Mouse (Mus musculus): ENCODE results near the gene Ttc37.

Gene Ttc37

GRCm38 (mm10) chr13:76098493-76099303, at the start of gene Ttc37, which contains the start of gene Arsk:
Gene Ttc37 (plus strand): TSS chr13:76098734.
Gene Arsk (minus strand): TSS chr13:76098660.
- DNase-seq, result peak; percentile 92

- DNase-seq, result peak; percentile 52
These were observed 42.9 kb upstream of the Ttc37 start for GRCm38 (mm10) chr13:76055391-76056232.

GRCm38 (mm10) chr13:76056261-76056724, 42.2 kb upstream of the Ttc37 start:
- DNase-seq, result peak; percentile 82

- DNase-seq, result no peak
These were observed 41.7 kb upstream of the Ttc37 start, which contains the start of gene Gpr150 for GRCm38 (mm10) chr13:76056896-76057266. Gene Gpr150 (minus strand): TSS chr13:76056996.

- DNase-seq, result peak; percentile 32
These were observed 41.1 kb upstream of the Ttc37 start for GRCm38 (mm10) chr13:76057267-76058069.

- DNase-seq, result no peak
These were observed 38.9 kb upstream of the Ttc37 start for GRCm38 (mm10) chr13:76059591-76059990.

- no peak for DNase-seq
These were observed 36.4 kb upstream of the Ttc37 start for GRCm38 (mm10) chr13:76062126-76062525.

GRCm38 (mm10) chr13:76062569-76062968, 36.0 kb upstream of the Ttc37 start:
- DNase-seq, result no peak

- DNase-seq, result no peak
These were observed 35.0 kb upstream of the Ttc37 start for GRCm38 (mm10) chr13:76063548-76063947.

GRCm38 (mm10) chr13:76064363-76064945, 34.1 kb upstream of the Ttc37 start:
- DNase-seq, result no peak

GRCm38 (mm10) chr13:76074323-76074722, 24.2 kb upstream of the Ttc37 start:
- no peak for DNase-seq

- no peak for DNase-seq
These were observed 430 bp upstream of the Ttc37 start for GRCm38 (mm10) chr13:76098116-76098492.

- no peak for DNase-seq
These were observed 3.5 kb downstream of the Ttc37 start for GRCm38 (mm10) chr13:76101989-76102388.

GRCm38 (mm10) chr13:76109069-76109824, 10.7 kb downstream of the Ttc37 start:
- DNase-seq, result no peak

GRCm38 (mm10) chr13:76128799-76129198, 30.3 kb downstream of the Ttc37 start:
- no peak for DNase-seq

- DNase-seq, result no peak
These were observed 33.9 kb downstream of the Ttc37 start for GRCm38 (mm10) chr13:76132415-76132814.

- DNase-seq, result no peak
These were observed 40.3 kb downstream of the Ttc37 start for GRCm38 (mm10) chr13:76138862-76139261.

- DNase-seq, result no peak
These were observed 42.7 kb downstream of the Ttc37 start for GRCm38 (mm10) chr13:76141117-76141808.

GRCm38 (mm10) chr13:76150483-76150882, 51.9 kb downstream of the Ttc37 start:
- no peak for DNase-seq

GRCm38 (mm10) chr13:76157099-76157498, 58.6 kb downstream of the Ttc37 start:
- no peak for DNase-seq

- no peak for DNase-seq
These were observed 59.0 kb downstream of the Ttc37 start for GRCm38 (mm10) chr13:76157508-76157907.
